Mouse (Mus musculus): Measurements from ENCODE around the gene Prpf6.

DNA sequence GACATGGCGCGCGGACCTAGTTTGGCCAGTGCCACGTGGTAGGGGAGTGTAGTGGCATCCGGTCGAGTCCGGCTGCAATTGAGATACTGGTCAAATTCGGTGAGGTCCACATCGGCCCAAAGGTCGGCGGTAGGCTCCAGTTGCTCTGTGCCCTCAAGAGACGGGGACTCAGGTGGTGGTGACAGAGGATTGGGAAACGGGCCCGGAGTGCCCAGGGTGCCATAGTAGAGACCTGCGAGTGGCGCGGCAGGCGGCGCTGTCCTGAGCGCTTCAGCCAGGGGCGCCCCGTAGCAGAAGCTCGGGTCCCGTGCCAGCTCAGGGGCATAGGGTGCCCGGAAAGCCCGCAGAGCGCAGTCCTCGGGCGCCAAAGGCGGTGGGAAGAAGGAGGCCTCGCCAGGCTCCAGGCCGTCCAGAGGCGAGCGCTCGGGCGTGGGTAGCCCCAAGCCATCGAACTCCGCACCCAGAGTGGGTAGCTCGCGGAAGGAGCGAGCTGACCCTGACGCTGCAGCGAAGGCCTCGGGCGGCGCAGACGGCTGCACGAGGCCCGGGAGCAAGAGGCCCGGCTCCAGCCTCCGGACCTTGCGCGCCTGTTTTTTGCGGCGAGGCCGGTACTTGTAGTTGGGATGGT is 78.7 kb downstream of the Prpf6 start:
- TF ChIP-seq CTCF (IDR thresholded peaks at IDR 0.05 in 2 of 3, conservative IDR thresholded peaks at IDR 0.05 in 1 of 3; ENCODE audit: control insufficient read depth in 1 of 3, insufficient read depth in 1 of 3, low read depth in 2 of 3, low read length in 3 of 3, poor library complexity in 1 of 3, severe bottlenecking in 1 of 3) (no peak), POLR2A (IDR thresholded peaks at IDR 0.05; ENCODE audit: control insufficient read depth in 1 of 2, insufficient read depth in 1 of 2, low read depth in 1 of 2, low read length in 2 of 2, poor library complexity in 1 of 2) (no peak), MAFK (IDR thresholded peaks at IDR 0.05; ENCODE audit: borderline replicate concordance, low read depth, low read length) (no peak), ZC3H11A (IDR thresholded peaks at IDR 0.05; ENCODE audit: low read depth, low read length) (no peak), ELF1 (IDR thresholded peaks at IDR 0.05; ENCODE audit: low read depth, low read length) (no peak), CHD2 (IDR thresholded peaks at IDR 0.05; ENCODE audit: low read length) (no peak)
